Mouse (Mus musculus) neural tube, embryonic 15.5 days (tissue): ENCODE results near the gene Golga4. TPM values are rescaled to one million over a fixed set of nuclear protein-coding genes. Genes with fewer than 3 reads are reported as not detected.

ENCODE experiments used
- ATAC-seq: fragments of 200-750 bp; cut with Nextera tagmentation; 2 replicates; pipeline ENCODE4 v1.8.0; 2017; ENCODE audit warnings: mild to moderate bottlenecking, moderate TSS enrichment, moderate library complexity; ENCODE audit not compliant: low FRiP score
- H3K27ac ChIP-seq: fragments of 300-500 bp; sonication (generic); replicated peaks from 2 replicates; pipeline ENCODE4 v1.5.1; 2015; ENCODE audit warnings: mild to moderate bottlenecking, inconsistent platforms
- H3K27me3 ChIP-seq: fragments of 300-500 bp; sonication (generic); replicated peaks from 2 replicates; pipeline ENCODE4 v1.6.1; 2015; ENCODE audit warnings: inconsistent platforms
- H3K36me3 ChIP-seq: fragments of 300-500 bp; sonication (generic); 2 replicates; pipeline ENCODE4 v1.6.1; 2015; ENCODE audit warnings: inconsistent platforms
- H3K4me1 ChIP-seq: fragments of 300-500 bp; sonication (generic); 2 replicates; pipeline ENCODE4 v1.6.1; 2015; ENCODE audit warnings: inconsistent platforms
- H3K4me2 ChIP-seq: fragments of 300-500 bp; sonication (generic); 2 replicates; pipeline ENCODE4 v1.6.1; 2015; ENCODE audit warnings: inconsistent platforms, mild to moderate bottlenecking, moderate library complexity
- H3K4me3 ChIP-seq: fragments of 300-500 bp; sonication (generic); replicated peaks from 2 replicates; pipeline ENCODE4 v1.5.1; 2015; ENCODE audit warnings: mild to moderate bottlenecking, inconsistent platforms
- H3K9ac ChIP-seq: fragments of 300-500 bp; sonication (generic); replicated peaks from 2 replicates; pipeline ENCODE4 v1.6.1; 2015; ENCODE audit warnings: mild to moderate bottlenecking, inconsistent platforms
- H3K9me3 ChIP-seq: fragments of 300-500 bp; sonication (generic); replicated peaks from 2 replicates; pipeline ENCODE4 v1.6.1; 2016; ENCODE audit warnings: inconsistent platforms
- WGBS: fragments of 180-500 bp; shearing (Covaris S2); methylation state at CpG from one replicate; pipeline ENCODE4 v1.1.7; 2015; ENCODE audit warnings: mixed read lengths; 5-methylcytosine and 5-hydroxymethylcytosine counted together
- polyA plus RNA-seq: library from polyadenylated mRNA; unstranded; fragments of >200 nt; fragmentation: Nextera tagmentation; extraction: Ambion mirVana; gene quantifications from 2 replicates; pipeline ENCODE4 v1.2.1, GENCODE M21; 2015

Gene Golga4
- polyA plus RNA-seq, 1 experiment from 2014 or later: 44.4 TPM

DNA sequence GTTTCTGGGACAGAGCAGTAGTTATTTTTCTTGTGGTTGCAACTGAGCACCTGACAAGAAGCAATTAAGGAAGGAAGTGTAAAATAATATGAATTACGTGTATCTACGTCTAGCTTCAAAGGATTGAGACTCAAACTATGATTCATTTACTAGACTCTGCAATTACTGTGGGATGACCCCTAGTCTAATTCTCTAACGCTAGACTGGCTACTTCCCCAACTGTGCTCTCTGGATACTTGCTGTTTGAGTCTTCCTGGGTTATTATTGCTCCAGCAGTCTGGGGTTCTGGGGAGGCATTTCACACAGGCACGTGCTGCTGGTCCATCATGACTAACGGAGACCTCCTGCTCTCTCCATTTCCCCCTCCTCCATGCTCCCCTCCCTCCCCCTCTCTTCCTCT lies 111.2 kb downstream of the Golga4 start:
- WGBS: 59% methylated on average over 5 of the region's 5 CpGs
- Histone ChIP-seq H3K36me3 (no peaks in the 10 kb centered on the region), H3K27ac (no peak overlapping the region), H3K4me2 (no peak overlapping the region), H3K27me3 (0 out of 2 replicates have a peak, but pooled peaks cover 4% of the 10 kb centered on the region), H3K4me3 (no peak overlapping the region), H3K9me3 (no peaks in the 10 kb centered on the region), H3K9ac (no peak overlapping the region), H3K4me1 (peaks cover 13% of the 10 kb centered on the region)
- ATAC-seq: no peak

DNA sequence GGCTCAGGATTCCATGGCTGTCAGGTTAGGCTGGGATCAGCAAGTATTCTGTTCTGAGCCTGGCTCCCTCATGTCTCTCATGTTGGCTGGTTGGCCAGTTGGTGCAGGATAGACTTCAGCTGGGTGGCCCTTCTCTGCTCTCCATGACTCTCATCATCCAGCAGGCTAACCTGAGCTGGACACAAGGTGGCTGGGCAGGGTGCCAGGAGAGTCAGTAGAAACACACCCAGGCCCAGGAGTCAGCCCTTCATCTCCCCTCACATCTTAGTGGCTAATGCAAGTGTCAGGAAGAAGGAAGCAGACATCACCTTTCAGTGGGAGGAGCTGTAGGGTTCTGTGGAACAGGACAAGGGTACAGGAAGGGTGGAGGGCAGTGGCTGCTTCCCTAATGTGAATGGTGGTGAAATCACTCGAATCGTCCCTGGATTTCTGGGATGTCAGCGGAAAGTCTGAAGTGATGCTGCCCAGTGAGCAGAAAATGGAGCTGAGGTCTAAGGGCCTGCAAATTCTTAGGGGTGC lies 112.7 kb downstream of the Golga4 start:
- 85% methylated on average over 3 of the region's 3 CpGs for WGBS
- Histone ChIP-seq H3K4me3 (no peak overlapping the region), H3K27me3 (no peaks in the 10 kb centered on the region), H3K27ac (no peak overlapping the region), H3K4me2 (no peak overlapping the region), H3K4me1 (peaks cover 1% of the 10 kb centered on the region; the same call in 1 of the 2 replicates), H3K9ac (no peak overlapping the region), H3K36me3 (no peaks in the 10 kb centered on the region), H3K9me3 (no peaks in the 10 kb centered on the region)
- ATAC-seq: no peak

DNA sequence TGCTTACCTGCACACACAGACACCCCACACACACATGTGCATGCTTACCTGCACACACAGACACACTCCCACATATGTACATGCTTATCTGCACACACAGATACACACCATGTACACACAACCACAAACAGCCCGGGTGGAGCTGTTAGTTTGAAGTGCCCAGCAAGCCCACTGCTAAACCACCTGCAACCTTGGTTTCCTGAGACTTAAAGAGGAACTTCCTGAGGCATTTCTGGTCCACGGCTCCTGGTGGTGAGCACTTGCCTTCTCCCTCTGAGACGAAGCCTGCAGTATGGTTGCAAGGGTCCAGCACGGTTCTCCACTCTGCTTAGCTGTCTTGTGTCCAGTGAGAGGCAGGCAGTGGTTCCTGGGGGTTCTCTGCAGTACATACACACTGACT lies 114.7 kb downstream of the Golga4 start:
- no peak for ATAC-seq
- Histone ChIP-seq H3K36me3 (no peaks in the 10 kb centered on the region), H3K27me3 (no peaks in the 10 kb centered on the region), H3K27ac (no peak overlapping the region), H3K4me2 (no peak overlapping the region), H3K4me1 (peaks cover 4% of the 10 kb centered on the region; the same call in 1 of the 2 replicates), H3K9me3 (no peaks in the 10 kb centered on the region), H3K4me3 (no peak overlapping the region), H3K9ac (no peak overlapping the region)
- 67% methylated on average over 4 of the region's 4 CpGs for WGBS

DNA sequence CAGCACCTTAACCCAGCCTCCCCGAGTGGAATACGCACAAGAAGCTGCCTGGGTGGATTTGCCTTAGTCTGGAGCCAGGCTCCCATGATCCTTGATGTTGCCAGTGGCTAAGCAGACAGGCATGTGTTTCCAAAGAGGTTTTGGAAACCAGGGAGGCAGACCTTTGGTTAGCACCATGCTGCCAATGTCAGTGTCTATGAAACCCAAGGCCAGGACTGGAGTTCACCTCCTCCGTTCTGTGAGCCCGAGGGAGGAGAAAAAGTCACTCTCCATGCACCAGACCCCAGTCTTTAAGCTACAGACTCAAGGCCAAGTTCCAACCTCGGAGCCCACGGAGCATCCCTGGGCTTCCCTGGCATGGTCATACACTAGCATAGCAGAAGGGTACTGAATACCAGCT lies 115.6 kb downstream of the Golga4 start:
- no peak overlapping the region for H3K27ac ChIP-seq
- H3K27me3 ChIP-seq: no peaks in the 10 kb centered on the region
- no peak overlapping the region for H3K9ac ChIP-seq
- peaks cover 4% of the 10 kb centered on the region; the same call in 1 of the 2 replicates for H3K4me1 ChIP-seq
- no peak overlapping the region for H3K4me3 ChIP-seq
- no peaks in the 10 kb centered on the region for H3K36me3 ChIP-seq
- H3K4me2 ChIP-seq: no peak overlapping the region
- H3K9me3 ChIP-seq: no peaks in the 10 kb centered on the region
- 96% methylated on average over 6 of the region's 6 CpGs for WGBS
- no peak for ATAC-seq

DNA sequence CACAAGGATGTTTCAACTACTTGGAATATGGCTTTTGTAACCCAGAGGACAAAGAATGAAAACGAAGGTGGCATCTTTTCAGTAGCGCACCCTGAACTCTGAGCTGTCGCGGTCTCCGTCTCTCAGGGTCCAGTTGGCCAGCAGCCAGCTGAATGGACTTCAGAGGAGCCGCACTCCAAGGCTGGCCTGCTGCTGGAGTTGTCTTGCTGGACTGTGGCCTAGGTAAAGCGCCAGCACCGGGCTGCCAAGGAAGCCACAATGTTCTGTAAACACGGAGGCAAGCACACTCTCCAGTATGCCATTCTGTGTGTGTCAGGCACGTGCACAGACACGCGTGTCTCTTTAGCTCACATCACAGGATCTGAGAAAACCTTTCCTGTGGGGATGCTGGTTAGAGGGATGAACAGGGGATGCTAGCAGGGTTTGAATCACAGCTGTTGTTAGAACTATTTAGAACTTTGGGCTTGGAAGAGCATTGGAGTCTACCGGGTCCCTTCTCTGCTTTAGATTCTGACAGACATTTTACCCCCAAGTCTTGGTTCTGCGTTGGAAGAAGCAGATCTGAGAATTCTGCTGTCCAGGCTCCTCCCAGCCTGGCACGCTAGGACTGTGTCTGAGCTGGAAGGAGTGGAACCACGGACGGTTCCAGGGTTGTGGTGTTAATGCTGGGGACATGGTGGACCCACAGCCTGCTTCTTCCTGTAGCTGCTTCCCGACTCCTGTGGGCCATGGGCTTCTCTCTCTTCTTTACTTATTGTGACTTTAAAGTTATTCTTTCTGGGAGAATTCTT lies 116.5 kb downstream of the Golga4 start:
- Histone ChIP-seq H3K9ac (no peak overlapping the region), H3K27me3 (no peaks in the 10 kb centered on the region), H3K27ac (no peak overlapping the region), H3K4me2 (no peak overlapping the region), H3K4me3 (no peak overlapping the region), H3K36me3 (no peaks in the 10 kb centered on the region), H3K4me1 (peaks cover 4% of the 10 kb centered on the region; the same call in 1 of the 2 replicates), H3K9me3 (no peaks in the 10 kb centered on the region)
- 85% methylated on average over 18 of the region's 18 CpGs for WGBS
- ATAC-seq: no peak

DNA sequence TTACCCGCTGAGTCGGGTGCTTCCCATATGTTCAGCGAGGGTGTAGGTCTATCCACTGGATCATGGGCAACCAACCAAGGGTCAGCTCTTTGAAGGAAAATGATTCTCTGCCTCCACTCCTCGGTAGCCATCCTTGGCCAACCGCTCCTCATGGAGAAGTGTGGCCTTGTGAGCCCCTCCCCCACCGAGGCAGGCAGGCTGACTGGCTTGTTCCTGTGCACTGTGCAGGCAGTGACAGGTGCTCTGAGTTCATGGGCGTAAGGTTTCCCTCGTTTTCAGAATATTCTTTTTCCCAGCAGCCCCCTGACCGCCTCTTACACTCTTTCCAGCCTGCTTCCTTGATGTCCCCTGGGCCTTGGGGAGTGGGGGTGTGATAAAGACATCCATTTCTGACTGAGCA lies 117.4 kb downstream of the Golga4 start:
- no peak overlapping the region for H3K4me3 ChIP-seq
- no peaks in the 10 kb centered on the region for H3K36me3 ChIP-seq
- 78% methylated on average over 9 of the region's 9 CpGs for WGBS
- no peaks in the 10 kb centered on the region for H3K9me3 ChIP-seq
- ATAC-seq: no peak
- no peak overlapping the region for H3K4me2 ChIP-seq
- no peaks in the 10 kb centered on the region for H3K27me3 ChIP-seq
- H3K4me1 ChIP-seq: peaks cover 4% of the 10 kb centered on the region; the same call in 1 of the 2 replicates
- no peak overlapping the region for H3K27ac ChIP-seq
- H3K9ac ChIP-seq: no peak overlapping the region

DNA sequence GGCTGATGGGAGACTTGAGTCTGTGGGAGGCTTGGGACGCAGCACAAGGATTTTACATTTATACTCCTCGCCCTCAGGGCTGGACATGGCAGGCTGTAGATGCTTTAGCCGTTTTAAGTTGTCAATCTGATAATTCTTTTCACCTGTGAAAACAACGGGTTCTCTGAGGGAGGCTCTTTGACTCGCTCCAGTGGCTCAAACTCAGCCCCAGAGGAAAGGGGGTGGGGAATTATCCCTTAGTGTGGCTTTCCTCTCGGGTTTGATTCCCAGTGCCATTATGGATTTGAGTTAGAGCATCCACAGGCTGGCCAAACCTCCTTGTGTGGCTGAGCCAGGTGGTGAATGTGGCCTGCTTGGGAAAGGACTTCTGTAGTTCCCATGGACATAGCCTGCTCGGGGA lies 118.1 kb downstream of the Golga4 start:
- Histone ChIP-seq H3K4me1 (peaks cover 4% of the 10 kb centered on the region; the same call in 1 of the 2 replicates), H3K36me3 (no peaks in the 10 kb centered on the region), H3K9me3 (no peaks in the 10 kb centered on the region), H3K9ac (no peak overlapping the region), H3K27me3 (no peaks in the 10 kb centered on the region), H3K27ac (no peak overlapping the region), H3K4me3 (no peak overlapping the region), H3K4me2 (no peak overlapping the region)
- WGBS: 64% methylated on average over 7 of the region's 7 CpGs
- no peak for ATAC-seq

DNA sequence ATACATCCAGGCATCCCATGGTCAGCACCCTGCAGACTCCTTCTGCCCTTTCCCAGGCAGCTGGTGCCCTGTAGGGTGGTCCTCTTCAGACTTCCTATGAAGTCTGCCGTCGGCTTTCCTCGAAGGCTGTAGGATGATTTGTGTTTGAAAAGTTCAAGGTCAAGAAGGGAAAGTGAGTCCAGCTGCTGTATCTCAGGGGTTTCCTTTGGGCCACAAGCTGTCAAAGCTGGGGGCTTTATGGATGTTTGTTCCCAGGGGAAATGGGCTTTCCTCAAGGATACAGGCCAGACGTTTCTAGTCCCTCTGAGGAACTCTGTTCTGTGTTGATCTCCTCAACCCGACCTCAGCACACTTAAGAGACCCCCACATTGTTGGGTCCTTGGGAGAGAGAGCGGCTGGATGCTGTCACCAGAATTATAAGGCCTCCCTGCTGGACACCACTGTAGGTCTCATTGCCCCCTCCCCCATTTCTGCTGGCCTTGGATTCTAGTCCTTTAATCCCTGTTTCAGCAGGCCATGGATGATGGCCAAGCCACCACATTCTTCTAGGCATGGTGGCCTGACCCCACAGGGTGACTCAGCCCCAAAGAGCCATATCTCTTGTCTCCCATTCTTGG lies 123.8 kb downstream of the Golga4 start:
- H3K4me3 ChIP-seq: no peak overlapping the region
- no peaks in the 10 kb centered on the region for H3K4me1 ChIP-seq
- no peaks in the 10 kb centered on the region for H3K27me3 ChIP-seq
- no peak overlapping the region for H3K4me2 ChIP-seq
- no peak for ATAC-seq
- no peaks in the 10 kb centered on the region for H3K36me3 ChIP-seq
- no peak overlapping the region for H3K9ac ChIP-seq
- no peaks in the 10 kb centered on the region for H3K9me3 ChIP-seq
- H3K27ac ChIP-seq: no peak overlapping the region
- WGBS: 50% methylated on average over 6 of the region's 6 CpGs

Other genes starting within 250 kb of the Golga4 start
- 0.06 TPM in 1 of 2 replicates, not detected in the other for gene Eomes, start 28.1 kb upstream of the Golga4 start, polyA plus RNA-seq
- gene Itga9, start 100.4 kb downstream of the Golga4 start, polyA plus RNA-seq: 2.6 and 5.8 TPM in 2 replicates